Mouse (Mus musculus) kidney, adult 2 months (tissue): Measurements from ENCODE around the gene Ndufs8.

Experiments
- CTCF ChIP-seq: fragments of 200-500 bp; conservative IDR thresholded peaks from 2 replicates; pipeline ENCODE4 v1.5.1; 2011; ENCODE audit warnings: low read depth, mild to moderate bottlenecking, control low read depth, low read length, moderate library complexity, mixed read lengths; ENCODE audit not compliant: insufficient read depth, insufficient read length
- POLR2A ChIP-seq: fragments of 200-500 bp; IDR thresholded peaks from one replicate; pipeline ENCODE4 v1.6.1; 2011; ENCODE audit warnings: low read depth, low read length, control low read depth

GRCm38 (mm10) chr19:3914535-3914934 is 2.0 kb upstream of the Ndufs8 start:
- TF ChIP-seq POLR2A (no peak), CTCF (no peak)
